Mouse (Mus musculus): Measurements from ENCODE around the gene Slc39a7.

DNA sequence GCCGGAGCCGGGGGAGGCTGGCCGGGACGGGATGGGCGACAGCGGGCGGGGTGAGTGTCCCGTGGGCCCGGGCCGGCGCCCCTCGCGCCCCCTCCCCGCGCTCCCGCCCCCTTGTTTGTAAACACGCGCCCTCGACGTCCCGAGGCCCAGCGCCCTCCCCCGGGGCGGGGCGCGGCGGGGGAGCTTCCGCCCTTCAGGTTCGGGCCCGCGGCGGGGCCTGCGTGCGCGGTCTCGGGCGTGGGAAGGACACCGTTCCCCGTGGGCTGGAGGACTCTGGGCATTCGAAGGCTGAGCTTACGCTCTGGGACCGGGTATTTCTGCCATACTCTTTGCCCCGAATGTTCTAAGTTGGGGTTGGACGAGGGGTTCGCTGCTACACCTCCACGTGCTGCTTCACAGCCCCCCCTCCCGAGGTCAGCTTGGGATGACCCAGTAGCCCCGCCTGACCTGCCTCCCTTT lies 721 bp upstream of the Slc39a7 start:
- no peak; the same call in 1 of the 2 replicates for TF ChIP-seq CTCF (IDR thresholded peaks at IDR 0.05; ENCODE audit: control insufficient read depth, insufficient read depth, low read length)
- peak; percentile 50; the same call in 1 of the 2 replicates for TF ChIP-seq POLR2A (IDR thresholded peaks at IDR 0.05; ENCODE audit: borderline replicate concordance, control insufficient read depth, low read depth, low read length)
